Mouse (Mus musculus): ENCODE results near the gene Fbxl2. TPM values are rescaled to one million over a fixed set of nuclear protein-coding genes. Genes with fewer than 3 reads are reported as not detected.
"Not testable (repeated sequence)": the region's sequence is repeated elsewhere in the genome, so short reads cannot be mapped to it uniquely, and the experiment has no call there.

The Fbxl2 gene
- 4.1 and 4.2 TPM in 2 replicates for polyA plus RNA-seq (2015; fragmentation: Nextera tagmentation; extraction: Ambion mirVana)

DNA sequence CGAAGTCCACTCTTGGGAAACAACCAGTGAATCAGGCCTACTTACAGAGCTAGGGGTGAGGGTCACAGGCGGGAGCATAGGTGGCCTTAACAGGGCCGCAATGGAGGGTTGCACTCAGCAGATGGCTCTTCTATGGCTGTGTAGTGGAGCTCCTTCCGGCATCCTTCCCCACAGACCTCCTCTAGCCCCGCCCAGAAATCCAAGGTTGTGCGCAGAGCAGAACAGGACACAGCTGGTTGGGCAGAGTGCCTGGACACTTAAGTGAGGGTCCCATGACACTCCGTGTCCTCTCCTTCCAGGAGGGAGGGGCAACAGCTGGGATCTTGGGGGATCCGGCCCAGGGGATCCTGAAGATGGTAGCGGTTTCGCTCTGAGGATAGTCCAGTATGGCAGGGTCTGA lies at the start of gene Fbxl2:
TSS of gene Fbxl2 (minus strand) at position 164 of the 400 bp plus-strand sequence.
- WGBS: 83% methylated on average over 10 of the region's 10 CpGs
- no peak within 1 kb of the TSS for H3K9ac ChIP-seq (replicated peaks; ENCODE audit: low read length)

GRCm38 (mm10) chr9:114094854-114095253 lies 48.9 kb upstream of the Fbxl2 start:
- no peak overlapping the region for H3K4me2 ChIP-seq (replicated peaks; ENCODE audit: low read depth, low read length)

More for the DNA sequence above, at the start of gene Fbxl2:
- Histone ChIP-seq H3K4me1 (ENCODE audit: insufficient read depth, low read length) (no peaks in the 10 kb centered on the region), H3K4me3 (ENCODE audit: low read length) (no peak within 1 kb of the TSS), H3K36me3 (ENCODE audit: insufficient read depth, low read length) (no peaks in the 10 kb centered on the region), H3K9me3 (ENCODE audit: low read length) (no peaks in the 10 kb centered on the region; the same call in 1 of the 2 replicates), H3K4me2 (replicated peaks; ENCODE audit: low read depth, low read length) (no peak within 1 kb of the TSS), H3K27me3 (ENCODE audit: insufficient read depth, low read length) (no peaks in the 10 kb centered on the region), H3K27ac (ENCODE audit: low read length) (no peak within 1 kb of the TSS)
- ATAC-seq (ENCODE audit: low FRiP score, low TSS enrichment): no peak

GRCm38 (mm10) chr9:114092188-114092587 lies 46.2 kb upstream of the Fbxl2 start:
- H3K4me2 ChIP-seq (replicated peaks; ENCODE audit: low read depth, low read length); H3K4me1 ChIP-seq (ENCODE audit: insufficient read depth, low read length); H3K27me3 ChIP-seq (ENCODE audit: insufficient read depth, low read length); H3K9ac ChIP-seq (replicated peaks; ENCODE audit: low read length); H3K9me3 ChIP-seq (ENCODE audit: low read length); H3K4me3 ChIP-seq (ENCODE audit: low read length); H3K27ac ChIP-seq (ENCODE audit: low read length); H3K36me3 ChIP-seq (ENCODE audit: insufficient read depth, low read length): not testable (repeated sequence)
- ATAC-seq (ENCODE audit: low FRiP score, low TSS enrichment): 0 out of 2 replicates have a peak, but pooled peaks have one; percentile 31
- 18% methylated on average over 9 of the region's 9 CpGs for WGBS

More at GRCm38 (mm10) chr9:114094854-114095253, 48.9 kb upstream of the Fbxl2 start:
- Histone ChIP-seq H3K36me3 (ENCODE audit: insufficient read depth, low read length) (no peaks in the 10 kb centered on the region), H3K27ac (ENCODE audit: low read length) (no peak overlapping the region), H3K9me3 (ENCODE audit: low read length) (no peaks in the 10 kb centered on the region), H3K27me3 (ENCODE audit: insufficient read depth, low read length) (no peaks in the 10 kb centered on the region), H3K4me3 (ENCODE audit: low read length) (no peak overlapping the region), H3K9ac (replicated peaks; ENCODE audit: low read length) (no peak overlapping the region), H3K4me1 (ENCODE audit: insufficient read depth, low read length) (no peaks in the 10 kb centered on the region)
- ATAC-seq (ENCODE audit: low FRiP score, low TSS enrichment): no peak
- 87% methylated on average over 2 of the region's 2 CpGs for WGBS

DNA sequence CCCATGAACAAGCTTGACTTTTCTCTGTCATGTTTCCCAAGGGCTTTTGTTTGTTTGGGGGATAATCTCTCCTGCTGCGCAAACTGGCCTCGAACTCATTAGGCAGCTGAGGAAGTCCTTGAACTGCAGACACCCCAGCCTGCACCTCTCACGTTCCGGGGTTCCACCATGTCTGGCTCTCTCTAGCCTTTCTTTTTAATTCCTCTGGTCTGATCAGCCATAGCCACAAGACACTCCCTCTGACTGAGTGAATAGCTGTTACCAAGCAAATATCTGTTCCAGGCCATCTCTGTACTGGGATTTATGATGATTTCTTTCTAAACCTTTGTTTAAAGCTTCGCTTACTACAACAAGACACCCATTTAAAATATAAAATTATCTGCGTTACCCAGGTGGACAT lies 42.9 kb upstream of the Fbxl2 start:
- not testable (repeated sequence) for H3K9ac ChIP-seq (replicated peaks; ENCODE audit: low read length)

DNA sequence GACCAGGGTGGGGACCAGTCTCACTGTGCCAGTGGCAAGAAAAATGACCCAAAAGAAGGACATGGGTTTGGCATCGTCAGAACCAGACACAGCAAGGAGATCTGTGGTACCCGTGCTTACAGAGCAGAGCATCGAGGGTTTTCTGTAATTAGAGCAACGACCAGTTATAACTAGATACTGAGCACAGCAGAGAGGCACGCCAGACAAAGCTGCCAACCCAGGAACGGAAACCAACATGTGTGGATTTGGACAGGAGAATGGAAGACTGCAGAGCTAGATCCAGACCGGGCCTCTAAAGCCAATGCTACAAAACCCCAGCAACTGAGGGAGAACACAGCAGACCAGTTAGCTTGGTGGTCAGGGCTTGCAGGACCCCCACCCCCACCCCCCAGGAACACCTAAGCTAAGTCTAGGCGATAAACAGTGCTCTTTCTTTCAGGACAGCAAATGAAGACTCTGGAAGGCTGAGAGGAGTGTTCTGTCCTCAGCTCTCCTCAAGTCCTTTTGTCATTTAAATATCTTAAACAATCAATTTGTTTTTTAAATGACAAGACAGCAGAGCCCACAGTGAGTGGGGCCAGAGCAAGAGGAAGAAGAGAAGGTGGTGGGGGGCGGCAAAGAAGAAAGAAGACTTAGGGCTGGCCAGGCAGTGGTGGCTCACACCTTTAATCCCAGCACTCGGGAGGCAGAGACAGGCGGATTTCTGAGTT lies 41.3 kb upstream of the Fbxl2 start:
- no peak for ATAC-seq (ENCODE audit: low FRiP score, low TSS enrichment)
- Histone ChIP-seq H3K9ac (replicated peaks; ENCODE audit: low read length) (no peak overlapping the region), H3K4me1 (ENCODE audit: insufficient read depth, low read length) (no peaks in the 10 kb centered on the region), H3K36me3 (ENCODE audit: insufficient read depth, low read length) (no peaks in the 10 kb centered on the region), H3K9me3 (ENCODE audit: low read length) (no peaks in the 10 kb centered on the region), H3K4me2 (replicated peaks; ENCODE audit: low read depth, low read length) (no peak overlapping the region), H3K4me3 (ENCODE audit: low read length) (no peak overlapping the region), H3K27me3 (ENCODE audit: insufficient read depth, low read length) (no peaks in the 10 kb centered on the region; the same call in 1 of the 2 replicates), H3K27ac (ENCODE audit: low read length) (no peak overlapping the region)
- 80% methylated on average over 11 of the region's 11 CpGs for WGBS

More for the DNA sequence above, 42.9 kb upstream of the Fbxl2 start:
- H3K4me2 ChIP-seq (replicated peaks; ENCODE audit: low read depth, low read length); H3K36me3 ChIP-seq (ENCODE audit: insufficient read depth, low read length); H3K4me1 ChIP-seq (ENCODE audit: insufficient read depth, low read length); H3K9me3 ChIP-seq (ENCODE audit: low read length); ATAC-seq (ENCODE audit: low FRiP score, low TSS enrichment); H3K27ac ChIP-seq (ENCODE audit: low read length); H3K4me3 ChIP-seq (ENCODE audit: low read length); H3K27me3 ChIP-seq (ENCODE audit: insufficient read depth, low read length): not testable (repeated sequence)
- 94% methylated on average over 6 of the region's 6 CpGs for WGBS

GRCm38 (mm10) chr9:114086422-114086821 lies 40.4 kb upstream of the Fbxl2 start:
- WGBS: 73% methylated on average over 3 of the region's 3 CpGs
- no peak overlapping the region for H3K9ac ChIP-seq (replicated peaks; ENCODE audit: low read length)
- H3K27me3 ChIP-seq (ENCODE audit: insufficient read depth, low read length): no peaks in the 10 kb centered on the region; the same call in 1 of the 2 replicates
- H3K27ac ChIP-seq (ENCODE audit: low read length): no peak overlapping the region
- H3K4me3 ChIP-seq (ENCODE audit: low read length): no peak overlapping the region
- ATAC-seq (ENCODE audit: low FRiP score, low TSS enrichment): no peak
- H3K4me2 ChIP-seq (replicated peaks; ENCODE audit: low read depth, low read length): no peak overlapping the region
- H3K9me3 ChIP-seq (ENCODE audit: low read length): no peaks in the 10 kb centered on the region
- no peaks in the 10 kb centered on the region for H3K4me1 ChIP-seq (ENCODE audit: insufficient read depth, low read length)
- no peaks in the 10 kb centered on the region for H3K36me3 ChIP-seq (ENCODE audit: insufficient read depth, low read length)

GRCm38 (mm10) chr9:114073681-114074080 lies 27.7 kb upstream of the Fbxl2 start:
- no peak overlapping the region for H3K27ac ChIP-seq (ENCODE audit: low read length)
- no peak overlapping the region for H3K4me2 ChIP-seq (replicated peaks; ENCODE audit: low read depth, low read length)
- H3K9me3 ChIP-seq (ENCODE audit: low read length): no peaks in the 10 kb centered on the region
- no peak overlapping the region for H3K9ac ChIP-seq (replicated peaks; ENCODE audit: low read length)
- ATAC-seq (ENCODE audit: low FRiP score, low TSS enrichment): no peak
- H3K4me1 ChIP-seq (ENCODE audit: insufficient read depth, low read length): no peaks in the 10 kb centered on the region
- H3K36me3 ChIP-seq (ENCODE audit: insufficient read depth, low read length): no peaks in the 10 kb centered on the region
- no peaks in the 10 kb centered on the region for H3K27me3 ChIP-seq (ENCODE audit: insufficient read depth, low read length)
- no peak overlapping the region for H3K4me3 ChIP-seq (ENCODE audit: low read length)
- WGBS: 82% methylated on average over 19 of the region's 19 CpGs

GRCm38 (mm10) chr9:114069372-114069771 lies 23.4 kb upstream of the Fbxl2 start:
- WGBS: 56% methylated on average over 6 of the region's 6 CpGs
- ATAC-seq (ENCODE audit: low FRiP score, low TSS enrichment): peak; percentile 54; the same call in 1 of the 2 replicates

GRCm38 (mm10) chr9:114068494-114069053 lies 22.6 kb upstream of the Fbxl2 start:
- Histone ChIP-seq H3K27me3 (ENCODE audit: insufficient read depth, low read length) (no peaks in the 10 kb centered on the region), H3K4me2 (replicated peaks; ENCODE audit: low read depth, low read length) (no peak overlapping the region), H3K36me3 (ENCODE audit: insufficient read depth, low read length) (no peaks in the 10 kb centered on the region), H3K27ac (ENCODE audit: low read length) (no peak overlapping the region), H3K4me1 (ENCODE audit: insufficient read depth, low read length) (no peaks in the 10 kb centered on the region), H3K9me3 (ENCODE audit: low read length) (no peaks in the 10 kb centered on the region), H3K9ac (replicated peaks; ENCODE audit: low read length) (no peak overlapping the region), H3K4me3 (ENCODE audit: low read length) (no peak overlapping the region)
- ATAC-seq (ENCODE audit: low FRiP score, low TSS enrichment): no peak
- WGBS: 47% methylated on average over 12 of the region's 12 CpGs

More at GRCm38 (mm10) chr9:114069372-114069771, 23.4 kb upstream of the Fbxl2 start:
- Histone ChIP-seq H3K4me1 (ENCODE audit: insufficient read depth, low read length) (no peaks in the 10 kb centered on the region), H3K9me3 (ENCODE audit: low read length) (no peaks in the 10 kb centered on the region), H3K9ac (replicated peaks; ENCODE audit: low read length) (no peak overlapping the region), H3K4me2 (replicated peaks; ENCODE audit: low read depth, low read length) (no peak overlapping the region), H3K27me3 (ENCODE audit: insufficient read depth, low read length) (no peaks in the 10 kb centered on the region), H3K27ac (ENCODE audit: low read length) (no peak overlapping the region), H3K36me3 (ENCODE audit: insufficient read depth, low read length) (no peaks in the 10 kb centered on the region), H3K4me3 (ENCODE audit: low read length) (no peak overlapping the region)
